9 mouse cellular contexts compared by ENCODE assay signal in the genomic region with DNA sequence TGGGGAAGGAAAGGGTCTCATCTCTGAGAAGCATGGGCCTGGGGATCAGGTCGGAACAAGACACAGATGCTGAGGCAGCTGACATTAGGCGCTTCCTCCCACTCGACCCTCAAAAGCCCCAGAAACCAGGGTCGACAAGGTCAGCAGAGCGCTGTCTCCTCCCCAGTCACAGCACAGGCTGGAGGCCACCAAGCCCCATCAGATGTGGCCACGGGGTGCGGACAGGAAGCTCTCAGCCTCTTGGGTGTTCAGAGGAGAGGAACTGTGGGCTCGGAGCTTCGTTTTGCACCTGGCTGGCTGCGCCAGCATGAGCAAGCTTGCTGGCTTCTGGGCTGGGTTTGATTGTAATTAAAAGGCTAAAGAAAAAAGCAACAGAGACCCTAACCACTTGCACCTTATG. TPM values are rescaled to one million over a fixed set of nuclear protein-coding genes. Genes with fewer than 3 reads are reported as not detected.
DNase-seq lines count a peak whose midpoint lies in the region; ATAC-seq and TF ChIP-seq lines count a peak whose summit lies in the region.
"Had no signal": no experiment of that assay in that cellular context is flagged by ENCODE, and none has a peak within 500 bp of the region (broad histone marks: within the 10 kb centered on the region; RNA-seq: fewer than 3 reads in every experiment).

No protein-coding gene starts in this region.

- no peaks in the 10 kb centered on the region for H3K36me3 ChIP-seq in hindbrain, embryonic 11.5 days (ENCODE audit: control insufficient read depth, insufficient read depth, low read length)
- no peaks in the 10 kb centered on the region for H3K36me3 ChIP-seq in hindbrain, embryonic 16.5 days (ENCODE audit: control insufficient read depth, insufficient read depth, low read length)
- peaks cover 37% of the 10 kb centered on the region for H3K36me3 ChIP-seq in liver, postnatal 0 days (replicated peaks; ENCODE audit: insufficient read depth, low read length)

- 48% methylated on average over 10 of the region's 10 CpGs for WGBS in hindbrain, embryonic 11.5 days
- WGBS in hindbrain, embryonic 16.5 days, result 44% methylated on average over 10 of the region's 10 CpGs
- WGBS in liver, postnatal 0 days (ENCODE audit: insufficient replicate concordance), result 35% methylated on average over 10 of the region's 10 CpGs

- TF ChIP-seq EP300 in liver, postnatal 0 days (IDR thresholded peaks at IDR 0.05; ENCODE audit: low read depth), result no peak

- H3K9me3 ChIP-seq in hindbrain, embryonic 11.5 days (ENCODE audit: control insufficient read depth, low read length), result no peaks in the 10 kb centered on the region
- no peaks in the 10 kb centered on the region for H3K9me3 ChIP-seq in hindbrain, embryonic 16.5 days (ENCODE audit: control insufficient read depth, low read length)
- H3K9me3 ChIP-seq in liver, postnatal 0 days (ENCODE audit: low read length), result no peaks in the 10 kb centered on the region

- no peak for ATAC-seq in hindbrain, embryonic 11.5 days (ENCODE audit: low FRiP score)
- ATAC-seq in hindbrain, embryonic 16.5 days, result no peak
- ATAC-seq in liver, postnatal 0 days, result no peak

- H3K4me3 ChIP-seq in hindbrain, embryonic 11.5 days (ENCODE audit: low read depth, low read length), result no peak overlapping the region
- no peak overlapping the region for H3K4me3 ChIP-seq in hindbrain, embryonic 16.5 days (ENCODE audit: low read length)
- H3K4me3 ChIP-seq in liver, postnatal 0 days (ENCODE audit: low read depth, low read length), result no peak overlapping the region
- no peak overlapping the region for H3K4me3 ChIP-seq in left cerebral cortex, adult 2 months

- no peak overlapping the region for H3K4me2 ChIP-seq in hindbrain, embryonic 11.5 days (replicated peaks; ENCODE audit: low read depth, low read length)
- H3K4me2 ChIP-seq in hindbrain, embryonic 16.5 days (ENCODE audit: low read length), result no peak overlapping the region
- peak overlapping the region; percentile 29; the same call in 1 of the 2 replicates for H3K4me2 ChIP-seq in liver, postnatal 0 days (ENCODE audit: low read depth, low read length)

- H3K4me1 ChIP-seq in hindbrain, embryonic 11.5 days (replicated peaks; ENCODE audit: control insufficient read depth, insufficient read depth, low read length), result peaks cover 3% of the 10 kb centered on the region
- peaks cover 2% of the 10 kb centered on the region for H3K4me1 ChIP-seq in hindbrain, embryonic 16.5 days (ENCODE audit: control insufficient read depth, insufficient read depth, low read depth, low read length)
- peaks cover 96% of the 10 kb centered on the region for H3K4me1 ChIP-seq in liver, postnatal 0 days (ENCODE audit: insufficient read depth)

- no peak for DNase-seq in hindbrain, embryonic 11.5 days (ENCODE audit: low spot score)
- peak; percentile 52 to 55 for DNase-seq in spleen, adult 18-20 months
- DNase-seq in spleen, adult 12 weeks (ENCODE audit: low spot score), result no peak
- DNase-seq in liver, postnatal 0 days, result peak; percentile 50
- DNase-seq in thymus, postnatal 25 days, result peak; percentile 68
- no peak for DNase-seq in frontal cortex, postnatal 10 days (ENCODE audit: low spot score in 2 of 2)
- no peak for DNase-seq in left cerebral cortex, adult 2 months (ENCODE audit: extremely low spot score in 1 of 2, low spot score in 2 of 2)
- DNase-seq: cerebellum, adult 18-20 months had no signal

- TF ChIP-seq CTCF in liver, postnatal 0 days (IDR thresholded peaks at IDR 0.05; ENCODE audit: low read depth), result no peak
- TF ChIP-seq CTCF in left cerebral cortex, adult 2 months (IDR thresholded peaks at IDR 0.05), result no peak

- intact Hi-C loops in left cerebral cortex, adult 2 months (cut with DNase I), result no loop called here

- no peak overlapping the region for H3K9ac ChIP-seq in hindbrain, embryonic 11.5 days (ENCODE audit: low read depth, low read length)
- no peak overlapping the region for H3K9ac ChIP-seq in hindbrain, embryonic 16.5 days (ENCODE audit: low read depth, low read length)
- H3K9ac ChIP-seq in liver, postnatal 0 days (replicated peaks), result 0 out of 2 replicates have a peak overlapping the region, but pooled peaks have one; percentile 31

- peak overlapping the region; percentile 2; the same call in 1 of the 2 replicates for H3K27ac ChIP-seq in hindbrain, embryonic 11.5 days (ENCODE audit: low read depth, low read length)
- no peak overlapping the region for H3K27ac ChIP-seq in hindbrain, embryonic 16.5 days (ENCODE audit: low read depth, low read length)
- H3K27ac ChIP-seq in liver, postnatal 0 days (ENCODE audit: low read depth), result peak overlapping the region; percentile 86
- H3K27ac ChIP-seq in left cerebral cortex, adult 2 months, result no peak overlapping the region

- H3K27me3 ChIP-seq in hindbrain, embryonic 11.5 days (ENCODE audit: control insufficient read depth, insufficient read depth, low read length), result no peaks in the 10 kb centered on the region
- no peaks in the 10 kb centered on the region for H3K27me3 ChIP-seq in hindbrain, embryonic 16.5 days (replicated peaks; ENCODE audit: control insufficient read depth, insufficient read depth, low read length)
- no peaks in the 10 kb centered on the region for H3K27me3 ChIP-seq in liver, postnatal 0 days (ENCODE audit: insufficient read depth, low read length)

RNA-seq across cellular contexts. Expression of a gene that starts 13.5 kb away (rescaled TPM):
- polyA plus RNA-seq in hindbrain, embryonic 11.5 days (2014; fragmentation: Nextera tagmentation; extraction: Ambion mirVana), result 4.3 and 5.6 TPM in 2 replicates
- 3.0 and 3.9 TPM in 2 replicates for polyA plus RNA-seq in hindbrain, embryonic 16.5 days (2015; fragmentation: Nextera tagmentation; extraction: Ambion mirVana)
- polyA plus RNA-seq in liver, postnatal 0 days (2015; fragmentation: Nextera tagmentation; extraction: Ambion mirVana), result 14.8 and 15.4 TPM in 2 replicates
- 1 to 10 TPM; 3.4 to 3.7 TPM for total RNA-seq in left cerebral cortex, adult 2 months (2021)

RNA-seq across cellular contexts. Expression of a gene that starts 50.3 kb away (rescaled TPM):
- 3.8 and 5.3 TPM in 2 replicates for polyA plus RNA-seq in hindbrain, embryonic 11.5 days (2014; fragmentation: Nextera tagmentation; extraction: Ambion mirVana)
- 3.7 and 5.1 TPM in 2 replicates for polyA plus RNA-seq in hindbrain, embryonic 16.5 days (2015; fragmentation: Nextera tagmentation; extraction: Ambion mirVana)
- 1.5 and 1.7 TPM in 2 replicates for polyA plus RNA-seq in liver, postnatal 0 days (2015; fragmentation: Nextera tagmentation; extraction: Ambion mirVana)
- 10 to 100 TPM; 43.1 to 43.6 TPM for total RNA-seq in left cerebral cortex, adult 2 months (2021)

Comparison
In these comparisons a context has a peak if more than half of its experiments do, and no peak if none do; other contexts are left out.
1. DNase-seq: peak in spleen, adult 18-20 months (2 of 2), liver, postnatal 0 days (single experiment) and thymus, postnatal 25 days (single experiment); none in hindbrain, embryonic 11.5 days (single experiment), spleen, adult 12 weeks (single experiment), frontal cortex, postnatal 10 days (0 of 2) and left cerebral cortex, adult 2 months (0 of 2).
2. H3K27ac ChIP-seq: peak in hindbrain, embryonic 11.5 days (single experiment) and liver, postnatal 0 days (single experiment); none in hindbrain, embryonic 16.5 days (single experiment) and left cerebral cortex, adult 2 months (single experiment).